Mouse (Mus musculus): ENCODE data around the gene Hist1h2bh.

GRCm38 (mm10) chr13:23591206-23591605, 48.0 kb upstream of the Hist1h2bh start:
- TF ChIP-seq POLR2A (IDR thresholded peaks at IDR 0.05; ENCODE audit: low read depth, low read length) (no peak), CTCF (IDR thresholded peaks at IDR 0.05; ENCODE audit: extremely low read depth, insufficient read length, insufficient replicate concordance, low read depth, low read length) (no peak)
